Mouse (Mus musculus): ENCODE results near the gene Ksr2. TPM values are rescaled to one million over a fixed set of nuclear protein-coding genes. Genes with fewer than 3 reads are reported as not detected.

The Ksr2 gene
- total RNA-seq, 2 experiments from 2014 or later = 34.7 to 35.9 TPM

- DNase-seq (ENCODE audit: low spot score in 2 of 2) = no peak
These were observed 264.6 kb downstream of the Ksr2 start for GRCm38 (mm10) chr5:117678371-117678770.

GRCm38 (mm10) chr5:117682226-117682625 lies 268.4 kb downstream of the Ksr2 start:
- DNase-seq (ENCODE audit: low spot score in 2 of 2) = no peak

DNA sequence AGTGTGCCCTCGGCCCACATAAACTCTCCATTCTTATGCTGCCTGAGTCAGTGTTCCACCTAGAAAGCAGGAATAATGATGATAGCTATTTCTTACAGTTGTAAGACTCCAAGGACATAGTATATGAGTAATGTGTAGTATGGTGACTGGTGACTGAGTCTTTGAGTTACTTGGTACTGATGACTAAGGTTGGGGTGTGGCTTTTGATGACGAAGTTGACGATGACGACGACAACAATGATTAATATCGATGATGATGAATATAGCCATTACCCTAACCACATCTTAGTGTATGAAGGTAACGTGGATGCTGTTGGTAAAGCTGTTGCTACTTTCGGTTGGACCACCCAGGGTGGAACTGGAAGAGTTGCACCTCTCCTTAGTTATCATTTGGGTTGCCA lies 270.7 kb downstream of the Ksr2 start:
- DNase-seq (ENCODE audit: low spot score in 2 of 2) = no peak

- no peak for DNase-seq (ENCODE audit: low spot score in 2 of 2)
These were observed 274.1 kb downstream of the Ksr2 start for GRCm38 (mm10) chr5:117687770-117688352.

GRCm38 (mm10) chr5:117688738-117689137 lies 274.9 kb downstream of the Ksr2 start:
- no peak for DNase-seq (ENCODE audit: low spot score in 2 of 2)

DNA sequence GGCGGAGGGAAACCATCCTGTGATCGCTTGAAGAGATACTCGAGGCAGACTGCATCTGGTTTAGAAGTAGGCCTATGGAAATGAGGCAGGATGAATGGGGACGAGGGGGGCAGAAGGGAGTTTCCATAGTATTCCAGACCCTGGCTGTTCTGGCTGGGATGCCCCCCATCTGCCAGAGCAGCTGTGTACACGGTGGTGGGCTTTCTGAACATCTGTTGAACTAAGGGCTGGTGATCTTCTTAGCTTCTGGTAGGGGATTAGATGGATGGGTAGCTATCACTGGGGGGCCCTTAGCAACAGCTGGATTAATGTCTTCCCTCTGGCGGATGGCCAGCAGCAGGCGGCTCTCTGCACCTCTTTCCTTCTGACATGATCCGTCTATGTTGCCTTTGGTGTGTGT lies 276.0 kb downstream of the Ksr2 start:
- DNase-seq (ENCODE audit: low spot score in 2 of 2) = no peak

DNA sequence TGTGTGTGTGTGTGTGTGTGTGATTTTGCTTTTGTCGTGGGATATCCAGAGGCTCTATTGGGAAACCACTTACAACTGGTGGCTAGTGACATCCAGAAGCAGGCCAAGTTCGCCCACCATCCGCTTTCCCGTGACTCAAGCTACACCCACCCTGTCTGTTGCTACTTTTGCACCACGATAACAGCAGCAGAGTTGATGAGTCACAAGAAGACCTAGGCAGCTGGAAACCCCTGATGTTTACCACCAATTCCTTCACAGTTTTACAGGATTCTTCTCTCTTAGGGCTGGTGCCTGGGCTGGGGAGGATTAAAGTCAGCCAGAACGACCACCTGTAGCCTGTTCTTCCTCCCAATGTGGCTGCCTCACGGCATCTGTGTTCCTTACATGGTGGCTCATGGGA lies 277.5 kb downstream of the Ksr2 start:
- no peak for DNase-seq (ENCODE audit: low spot score in 2 of 2)

DNA sequence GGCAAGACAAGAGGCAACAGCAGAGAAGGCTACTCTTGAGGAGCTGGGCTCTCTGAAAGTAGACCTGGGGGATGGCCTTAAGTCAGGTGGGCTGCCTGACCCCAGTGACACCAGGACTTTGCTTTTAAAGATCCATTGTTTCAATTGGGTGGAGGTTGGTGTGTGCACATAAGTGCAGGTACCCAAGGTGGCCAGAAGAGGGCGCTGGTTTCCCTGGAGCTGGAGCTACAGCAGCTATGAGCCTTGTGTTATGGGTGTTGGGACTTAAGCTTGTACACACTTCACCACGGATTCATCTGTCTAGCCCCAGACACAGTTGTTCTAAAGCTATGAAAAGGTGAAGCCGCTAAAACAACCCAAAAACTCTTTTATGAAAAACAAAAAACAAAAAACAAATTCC lies 279.8 kb downstream of the Ksr2 start:
- DNase-seq (ENCODE audit: low spot score in 2 of 2) = no peak

- no peak for DNase-seq (ENCODE audit: low spot score in 2 of 2)
These were observed 280.8 kb downstream of the Ksr2 start for GRCm38 (mm10) chr5:117694632-117695031.

DNA sequence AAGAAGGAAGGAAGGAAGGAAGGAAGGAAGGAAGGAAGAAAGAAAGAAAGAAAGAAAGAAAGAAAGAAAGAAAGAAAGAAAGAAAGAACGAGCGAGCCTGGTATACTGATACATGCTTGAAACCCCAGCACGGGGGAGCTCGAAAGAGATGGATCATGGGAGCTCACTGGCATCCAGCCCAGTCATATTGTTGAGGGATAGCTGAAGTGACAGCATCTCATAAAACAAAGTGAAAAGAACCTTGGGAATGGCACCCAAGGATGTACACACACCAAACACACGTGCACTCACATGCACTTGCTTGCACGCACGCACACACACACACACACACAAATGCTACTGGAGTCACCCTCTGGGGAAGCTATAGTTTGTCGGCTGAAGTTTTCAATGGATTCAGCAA lies 282.6 kb downstream of the Ksr2 start:
- DNase-seq (ENCODE audit: low spot score in 2 of 2) = peak in 1 of 2 experiments; percentile 23

DNA sequence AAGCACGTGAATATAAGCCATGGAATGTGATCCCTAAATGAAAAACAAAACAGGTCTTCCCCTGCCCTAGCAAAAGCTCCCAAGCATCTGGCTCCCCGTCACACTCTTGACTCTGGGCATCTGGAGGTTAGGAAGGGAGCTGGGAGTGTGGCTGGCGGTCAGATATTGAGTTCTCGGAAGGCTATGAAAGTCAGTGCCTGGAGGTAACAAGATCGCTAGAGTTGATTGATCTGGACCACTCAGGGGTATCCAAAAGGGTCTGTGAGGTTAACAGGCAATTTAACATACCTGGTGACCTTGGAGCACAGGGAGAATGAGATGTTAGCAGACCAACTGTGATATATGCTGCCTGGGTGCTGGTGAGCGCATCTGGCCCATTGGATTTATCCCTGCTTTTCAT lies 283.8 kb downstream of the Ksr2 start:
- no peak for DNase-seq (ENCODE audit: low spot score in 2 of 2)

DNA sequence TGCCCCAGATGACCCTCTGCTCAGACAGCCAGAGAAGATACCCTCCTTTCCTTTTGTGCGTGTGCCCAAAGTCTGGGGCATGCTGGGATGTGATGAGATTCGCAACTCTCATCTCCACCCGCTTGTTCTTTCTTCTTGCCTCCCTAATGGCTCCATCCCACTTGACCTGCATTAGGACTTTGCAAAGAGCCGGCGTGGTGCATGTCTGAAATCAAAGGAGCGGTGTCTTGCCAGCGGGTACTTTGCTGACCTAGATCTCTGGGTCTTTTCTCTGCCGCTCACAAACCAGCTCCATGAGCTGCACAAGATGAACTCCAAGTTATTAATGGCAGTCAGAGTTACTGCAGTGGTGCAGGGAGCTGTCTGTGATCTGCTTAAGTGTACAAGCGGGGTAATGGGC lies 290.6 kb downstream of the Ksr2 start:
- DNase-seq (ENCODE audit: low spot score in 2 of 2) = no peak

GRCm38 (mm10) chr5:117706633-117707032 lies 292.8 kb downstream of the Ksr2 start:
- no peak for DNase-seq (ENCODE audit: low spot score in 2 of 2)

DNA sequence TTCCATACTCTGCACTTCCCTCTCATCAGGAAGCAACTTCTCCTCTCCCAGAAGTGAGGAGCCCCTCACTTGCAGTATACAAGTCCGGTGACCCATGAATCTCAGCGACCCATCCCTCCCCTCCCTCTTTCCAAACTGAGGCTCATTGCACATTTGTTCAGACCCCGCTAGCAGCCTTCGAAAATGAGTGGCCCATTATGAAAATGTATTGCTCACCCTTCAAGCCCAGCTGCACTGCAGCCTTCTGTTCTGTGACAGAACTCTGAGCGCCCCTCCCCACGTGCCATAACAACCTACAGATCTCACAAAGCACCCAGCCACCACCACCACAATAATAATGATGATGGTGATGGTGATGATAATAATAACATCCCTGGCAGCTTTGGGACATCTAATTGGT lies 295.5 kb downstream of the Ksr2 start:
- DNase-seq (ENCODE audit: low spot score in 2 of 2) = no peak

- DNase-seq (ENCODE audit: low spot score in 2 of 2) = no peak
These were observed 297.8 kb downstream of the Ksr2 start for GRCm38 (mm10) chr5:117711636-117712035.

- no peak for DNase-seq (ENCODE audit: low spot score in 2 of 2)
These were observed 298.4 kb downstream of the Ksr2 start for GRCm38 (mm10) chr5:117712207-117712606.

DNA sequence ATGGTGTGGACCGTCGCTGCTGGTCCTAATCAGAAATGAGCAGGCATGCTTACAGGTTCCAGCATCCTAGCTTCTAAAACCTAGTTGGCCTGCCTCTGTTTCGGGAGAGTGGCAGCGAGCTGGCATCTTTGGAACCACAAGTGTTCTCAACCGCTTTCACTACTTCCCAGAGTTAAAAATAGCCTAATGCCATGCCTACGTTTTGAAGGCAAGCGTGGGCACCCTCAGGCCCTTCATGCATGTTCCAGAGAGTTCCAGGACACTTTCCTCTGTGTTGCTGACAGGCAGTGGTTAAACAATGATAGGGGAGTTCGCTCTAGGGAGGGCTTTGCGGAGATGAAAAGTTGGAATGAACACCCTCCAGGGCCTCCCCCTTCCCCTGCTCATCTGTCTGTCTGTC lies 303.3 kb downstream of the Ksr2 start:
- DNase-seq (ENCODE audit: low spot score in 2 of 2) = no peak

- no peak for DNase-seq (ENCODE audit: low spot score in 2 of 2)
These were observed 309.5 kb downstream of the Ksr2 start for GRCm38 (mm10) chr5:117723316-117723715.

GRCm38 (mm10) chr5:117726548-117726947 lies 312.7 kb downstream of the Ksr2 start:
- DNase-seq (ENCODE audit: low spot score in 2 of 2) = no peak

DNA sequence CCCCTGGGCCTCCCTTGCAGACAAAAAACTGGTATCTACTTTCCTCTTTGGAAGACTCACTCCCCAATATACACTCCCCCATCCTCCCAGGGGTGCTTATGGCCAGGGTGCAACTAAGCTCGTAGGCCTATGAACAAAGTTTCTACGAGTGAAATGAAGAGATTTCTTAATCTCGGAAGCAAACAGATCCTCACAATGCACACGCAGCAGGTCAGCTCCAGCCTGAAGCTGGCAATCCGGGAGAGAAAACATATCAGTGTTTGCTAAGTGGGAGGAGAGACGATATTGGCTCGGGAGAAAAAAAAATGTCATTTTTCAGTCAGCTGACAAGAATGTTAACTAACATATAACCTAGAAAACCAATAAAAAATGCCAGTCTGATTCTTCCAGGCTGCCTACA lies 313.3 kb downstream of the Ksr2 start:
- no peak for DNase-seq (ENCODE audit: low spot score in 2 of 2)

DNA sequence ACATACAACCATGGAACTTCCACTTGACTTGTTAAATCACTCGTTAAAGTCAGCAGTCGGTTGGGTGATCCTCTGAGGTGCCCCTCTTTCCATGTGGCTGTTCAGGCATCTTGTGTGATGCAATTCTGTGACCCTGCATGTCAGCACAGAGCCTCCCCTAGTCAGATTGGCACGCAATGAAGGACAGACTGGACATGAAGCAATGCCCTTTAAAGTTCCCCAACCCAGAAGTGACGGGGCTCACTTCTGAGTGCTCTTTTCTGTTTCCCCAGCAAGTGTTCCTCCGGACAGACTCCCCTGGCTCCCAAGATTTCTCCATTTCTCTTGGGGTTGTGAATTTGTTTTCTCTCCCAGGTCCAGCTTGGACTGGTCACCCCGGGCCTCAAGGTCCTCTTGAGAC lies 317.5 kb downstream of the Ksr2 start:
- DNase-seq (ENCODE audit: low spot score in 2 of 2) = no peak

GRCm38 (mm10) chr5:117744654-117745178 lies 330.9 kb downstream of the Ksr2 start:
- no peak for DNase-seq (ENCODE audit: low spot score in 2 of 2)

- no peak for DNase-seq (ENCODE audit: low spot score in 2 of 2)
These were observed 335.6 kb downstream of the Ksr2 start for GRCm38 (mm10) chr5:117749353-117749752.

Data from layer of hippocampus, postnatal 14 days (tissue).